Mouse (Mus musculus) yolk sac, embryonic 10.5 days (tissue): ENCODE results near the gene Ocrl.

Experiments
- DNase-seq: peaks from one replicate; pipeline ENCODE4 v3.0.0-alpha.2; 2017; ENCODE audit warnings: low spot score

The Ocrl gene

DNA sequence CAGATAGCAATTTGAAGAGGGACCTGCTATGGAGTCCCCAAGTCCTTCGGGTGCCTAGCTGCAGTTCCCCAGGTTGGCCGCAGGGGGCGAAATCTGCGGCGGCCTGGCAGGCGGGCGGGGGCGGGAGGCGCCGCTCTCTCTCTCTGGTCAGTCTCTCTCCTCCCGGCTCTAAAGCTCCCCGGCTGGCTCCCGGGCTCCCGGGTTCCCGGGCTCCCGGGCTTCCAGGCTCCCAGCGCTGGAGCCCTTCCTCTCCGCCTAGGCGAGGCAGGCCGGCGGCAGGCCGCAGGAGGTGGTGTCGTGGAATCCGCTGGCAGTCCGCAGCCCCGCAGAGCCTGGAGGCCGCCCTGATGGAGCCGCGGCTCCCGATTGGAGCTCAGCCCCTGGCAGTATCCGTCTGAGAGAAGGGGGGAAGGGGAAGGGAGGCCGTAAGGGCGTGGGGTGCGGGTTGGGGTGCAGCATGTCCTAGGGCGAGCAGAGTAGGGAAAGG, at the start of gene Ocrl:
Gene Ocrl (plus strand): TSS at position 82 of the 487 bp plus-strand sequence.
- DNase-seq = peak; percentile 65

DNA sequence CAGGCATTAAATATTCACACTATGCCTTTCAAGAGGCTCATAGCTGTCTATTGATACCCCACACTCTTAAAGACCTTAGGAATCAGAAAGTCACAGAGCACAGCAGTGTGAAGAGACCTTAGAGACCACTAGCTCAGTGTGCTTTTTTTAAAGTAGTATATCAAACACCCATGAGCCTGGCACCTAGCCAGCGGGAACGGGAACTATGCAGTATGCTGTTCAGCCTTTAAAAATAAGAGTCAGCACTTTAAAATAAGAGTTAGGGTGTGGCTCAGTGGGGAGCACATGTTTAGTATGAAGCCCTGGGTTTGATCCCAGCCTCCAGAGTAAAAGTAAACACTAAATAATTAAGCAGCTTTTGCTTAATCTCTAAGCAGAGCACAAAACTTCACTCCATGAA, 32.1 kb upstream of the Ocrl start:
- DNase-seq = no peak

DNA sequence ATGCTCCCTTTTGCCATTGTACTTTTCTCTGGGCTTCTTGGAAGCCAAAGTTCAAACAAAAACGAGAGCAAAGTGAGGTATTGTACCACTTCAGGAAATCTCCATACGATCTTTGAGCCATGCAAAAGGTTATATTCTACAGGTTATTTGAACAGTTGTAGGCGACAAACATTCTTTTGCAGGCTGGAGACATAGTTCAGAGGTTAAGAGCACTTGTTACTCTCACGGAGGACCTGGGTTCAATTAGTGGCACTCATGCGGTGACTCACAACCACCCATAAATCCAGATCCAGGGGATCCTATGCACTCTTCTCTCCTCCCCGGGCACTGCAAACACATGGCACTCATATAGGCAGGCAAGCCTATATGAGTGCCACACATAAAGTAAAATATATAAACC, 29.4 kb upstream of the Ocrl start:
- no peak for DNase-seq

DNA sequence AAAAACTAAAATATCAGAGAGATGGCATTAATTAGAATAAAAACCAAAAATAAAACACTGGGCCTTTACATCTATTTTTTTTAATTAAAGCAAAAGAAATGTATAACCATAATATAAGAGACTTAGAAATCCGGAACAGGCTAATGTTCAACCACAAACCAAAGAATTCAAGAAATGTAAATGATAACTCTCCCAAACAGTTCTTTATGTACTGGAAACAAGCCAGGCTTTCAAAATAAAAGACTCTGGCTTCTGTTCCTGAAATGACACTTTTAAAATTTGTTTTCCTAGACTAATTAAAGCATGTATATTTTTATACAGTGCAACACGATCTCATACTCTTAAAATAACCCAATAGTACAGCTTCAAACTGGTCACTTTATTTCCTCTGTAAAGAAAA, 24.8 kb upstream of the Ocrl start:
- DNase-seq = no peak

DNA sequence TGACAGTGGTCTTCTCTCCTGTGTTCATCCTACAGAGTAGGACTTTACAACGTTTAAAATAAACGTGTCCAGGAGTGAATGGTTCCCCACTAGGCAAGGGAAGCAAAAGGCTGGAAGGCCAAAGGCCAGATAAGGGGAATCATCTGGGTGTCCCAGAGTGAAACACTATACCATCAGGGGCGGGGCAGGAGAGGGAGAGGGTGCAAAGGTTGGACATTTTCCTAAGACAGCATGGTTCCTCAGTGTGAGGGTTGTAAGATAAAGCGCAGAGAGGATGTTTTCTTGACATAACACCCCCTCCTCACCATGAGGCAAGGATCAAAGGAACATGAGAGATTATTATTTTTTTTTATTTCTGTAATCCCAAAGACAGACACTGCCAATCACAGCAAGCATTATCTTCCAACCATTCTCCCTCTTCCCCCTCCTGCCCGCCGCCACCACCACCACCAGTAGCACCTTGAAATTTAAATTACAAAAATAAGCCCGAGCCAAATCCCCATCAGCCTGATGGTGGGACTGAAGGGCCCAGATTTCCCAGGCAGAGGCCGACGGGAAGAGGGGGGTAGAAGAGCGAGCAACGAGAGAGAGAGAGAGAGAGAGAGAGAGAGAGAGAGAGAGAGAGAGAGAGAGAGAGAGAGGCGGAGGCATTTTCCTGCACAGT, 20.8 kb upstream of the Ocrl start:
- DNase-seq = peak; percentile 57

DNA sequence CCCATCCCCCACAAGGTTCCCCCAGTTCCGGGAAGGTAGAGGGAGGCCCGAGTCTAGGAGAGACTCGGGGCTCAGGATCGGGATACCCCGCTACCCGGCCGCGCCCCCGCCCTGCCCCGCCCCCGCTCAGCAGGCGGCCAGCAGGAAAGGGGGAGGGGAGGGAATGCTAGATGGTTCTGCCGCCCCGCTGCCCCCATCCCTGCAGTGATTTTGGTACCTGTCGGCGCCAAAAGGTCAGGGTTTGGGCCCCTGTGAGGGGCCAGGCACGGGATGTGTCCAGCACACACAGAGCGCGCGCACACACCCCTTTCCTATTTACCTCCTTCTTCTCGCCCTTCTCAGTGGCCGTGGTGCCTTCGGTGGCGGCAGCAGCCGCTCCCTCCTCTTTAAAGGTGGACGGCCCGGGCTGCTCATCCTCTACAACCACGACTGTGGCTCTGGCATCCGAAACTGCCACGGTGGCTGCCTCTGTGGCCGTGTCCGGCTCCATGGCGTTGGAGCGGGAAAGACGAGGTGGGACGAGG, 20.2 kb upstream of the Ocrl start:
- peak; percentile 45 for DNase-seq

DNA sequence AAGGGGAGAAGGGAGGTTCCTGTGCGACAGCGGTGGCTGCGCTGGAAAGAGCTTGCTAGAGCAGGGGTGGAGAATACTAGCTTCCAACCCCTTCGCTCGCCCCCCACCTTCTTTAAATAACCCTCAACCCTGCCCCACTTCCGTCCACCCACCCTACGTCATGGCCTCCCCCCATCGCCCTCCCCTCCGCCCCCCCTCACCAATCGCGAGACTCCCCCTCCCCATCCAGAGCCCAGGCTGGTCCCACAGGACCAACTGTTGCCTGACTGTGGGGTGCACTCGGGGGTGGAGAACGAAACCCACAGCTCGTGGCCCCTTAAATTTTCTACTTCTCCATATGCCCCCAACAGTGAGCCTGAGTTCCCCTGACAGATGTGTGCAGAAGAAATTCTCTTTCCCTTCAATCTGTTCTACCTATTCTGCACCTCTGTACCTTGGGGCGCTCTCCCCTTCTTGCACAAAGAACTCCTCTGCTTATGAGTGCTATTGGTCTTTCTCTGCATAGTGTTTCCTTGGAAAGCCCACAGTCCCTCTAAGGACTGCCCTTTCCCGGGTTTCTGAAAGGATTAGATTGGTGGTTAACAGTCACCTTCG, 19.7 kb upstream of the Ocrl start, which contains the start of gene Smarca1:
Gene Smarca1 (minus strand): TSS at position 544 of the 594 bp plus-strand sequence.
- peak; percentile 38 for DNase-seq

DNA sequence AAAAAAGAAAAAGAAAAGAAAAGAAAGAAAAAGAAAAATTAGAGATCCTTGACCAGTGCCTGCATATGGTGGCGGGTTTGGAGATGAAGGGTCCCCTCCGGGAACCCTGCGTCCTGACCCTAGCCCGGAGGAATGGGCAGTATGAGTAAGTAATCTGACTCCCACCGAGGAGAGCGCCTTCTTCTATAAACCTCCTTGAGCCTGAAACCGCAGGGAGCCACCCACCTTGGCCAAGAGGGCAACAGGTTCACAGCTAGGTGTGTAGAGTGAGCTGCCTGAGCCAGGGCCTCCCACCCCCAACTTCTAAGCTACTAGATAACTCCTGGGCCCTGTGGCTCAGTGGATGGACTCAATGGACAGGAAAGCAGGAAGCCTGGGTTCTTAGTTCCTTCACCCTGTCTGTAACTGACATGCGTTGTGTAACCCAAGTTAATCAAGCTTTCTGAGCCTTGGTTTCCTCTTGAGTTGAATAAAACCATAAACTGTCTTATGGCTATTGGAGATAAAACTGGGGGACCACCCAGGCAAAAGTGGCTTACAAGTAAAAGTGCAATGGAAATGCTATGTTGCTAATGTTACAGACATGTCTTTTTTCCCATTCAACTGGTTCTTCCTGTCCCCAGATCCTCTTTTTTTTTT, 836 bp downstream of the Ocrl start:
- peak; percentile 22 for DNase-seq

DNA sequence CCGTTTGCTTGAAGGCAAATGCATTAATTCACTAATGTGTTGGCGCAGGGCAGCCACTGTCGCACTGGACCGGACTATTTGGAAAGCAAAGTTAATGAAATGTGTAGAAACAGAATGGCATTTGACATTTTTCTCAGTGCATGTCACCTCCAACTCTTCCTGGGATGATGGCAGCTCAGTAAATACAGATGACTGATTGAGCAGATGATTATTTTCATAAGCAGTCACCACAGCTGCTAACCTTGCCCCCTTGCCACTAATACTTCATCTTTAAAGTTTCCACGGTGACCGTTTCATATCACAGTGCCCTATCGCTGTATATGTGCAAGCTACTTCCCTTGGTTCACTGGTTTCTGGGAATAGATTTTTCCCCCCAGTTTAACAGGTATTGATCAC, 1.4 kb downstream of the Ocrl start:
- DNase-seq = no peak

DNA sequence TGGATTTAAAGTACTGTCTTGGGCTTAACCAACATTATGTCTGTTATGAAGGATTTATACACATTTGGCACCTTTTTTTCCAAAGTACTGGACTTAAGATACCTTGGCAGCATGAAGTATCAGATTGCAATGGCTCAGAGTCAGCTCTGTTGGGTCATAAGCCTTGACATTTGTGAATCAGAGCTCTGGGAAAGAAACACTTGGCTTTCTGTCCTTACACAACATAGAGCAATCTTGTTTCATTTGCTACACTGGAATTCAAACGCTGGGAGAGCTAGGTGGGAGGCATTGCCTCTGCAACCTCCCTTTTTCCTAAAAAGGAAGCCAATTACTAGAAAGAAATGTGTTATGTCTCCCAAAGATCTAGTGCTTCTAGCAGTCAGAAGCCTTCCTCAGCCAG, 4.6 kb downstream of the Ocrl start:
- DNase-seq = no peak

DNA sequence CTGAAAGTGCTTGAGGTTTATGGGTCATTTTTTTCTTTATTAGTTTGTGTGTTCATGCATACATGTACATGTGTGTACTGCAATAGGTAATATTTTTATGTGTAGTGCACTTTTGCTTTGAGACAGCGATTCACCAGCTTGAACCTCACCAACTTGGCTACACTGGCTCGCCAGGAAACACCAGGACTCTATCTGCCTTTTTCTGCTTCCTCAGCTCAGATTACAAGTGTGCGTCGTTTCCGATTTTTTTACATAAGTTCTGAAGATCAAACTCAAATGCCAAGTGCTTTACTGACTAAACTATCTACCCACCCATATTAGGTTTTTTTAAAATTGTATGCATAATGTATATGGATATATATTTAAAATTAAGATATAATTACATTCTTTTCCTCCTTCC, 8.4 kb downstream of the Ocrl start:
- no peak for DNase-seq

DNA sequence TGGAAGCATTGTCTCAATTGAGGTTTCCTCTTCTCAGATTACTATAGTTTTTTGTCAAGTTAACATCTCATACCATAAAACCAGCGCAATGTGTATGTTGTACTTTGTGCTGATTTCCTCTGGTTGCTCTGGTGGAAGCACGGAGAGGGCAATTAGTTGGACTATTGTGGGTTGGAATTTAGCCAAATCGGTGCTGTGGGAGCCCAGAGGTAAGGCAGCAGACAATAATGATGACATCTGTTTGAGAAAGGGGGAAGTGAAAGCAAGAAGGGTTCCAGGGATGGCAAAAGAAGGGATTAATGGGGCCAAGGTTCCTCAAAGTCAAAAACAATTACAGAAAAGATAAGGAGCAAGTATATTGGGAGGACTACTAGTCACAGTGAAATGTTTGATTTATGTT, 15.8 kb downstream of the Ocrl start:
- no peak for DNase-seq

DNA sequence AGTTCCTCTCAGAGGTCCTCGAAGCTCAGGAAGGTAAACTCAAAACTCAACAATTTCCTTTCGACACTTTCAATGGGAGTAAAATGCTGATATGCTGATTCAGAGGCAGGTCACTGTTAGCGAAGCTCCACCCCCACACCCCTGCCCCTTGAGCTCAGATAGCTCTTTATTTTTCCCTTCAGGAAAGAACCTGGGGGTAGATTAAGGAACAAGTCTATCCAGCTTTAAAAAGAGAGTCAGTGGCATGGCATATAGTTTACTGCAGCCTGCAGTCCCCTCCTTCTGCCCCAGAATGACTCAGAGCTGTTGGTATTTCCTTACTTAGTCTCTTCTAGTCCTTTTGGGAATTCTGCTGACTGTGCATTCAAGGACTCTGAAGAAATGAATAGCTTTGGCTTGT, 18.3 kb downstream of the Ocrl start:
- no peak for DNase-seq

DNA sequence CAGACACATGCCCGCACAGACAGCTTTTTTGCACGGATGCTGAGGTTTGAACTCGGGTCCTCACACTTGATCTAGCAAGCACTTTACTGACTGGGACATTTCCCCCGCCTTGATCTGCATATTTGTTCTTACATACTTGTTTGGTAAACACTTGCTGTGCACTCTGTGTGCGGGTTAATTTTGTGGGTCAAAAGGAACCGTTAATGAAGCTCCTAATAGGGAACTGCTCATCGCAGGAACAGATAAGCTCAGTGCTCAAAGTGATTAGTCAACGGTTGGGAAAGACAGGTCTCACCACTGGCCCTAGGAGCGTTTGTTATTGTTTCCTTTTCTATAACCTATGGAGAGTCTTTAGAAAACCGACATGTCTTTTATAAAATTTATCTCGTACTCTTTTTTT, 22.2 kb downstream of the Ocrl start:
- DNase-seq = no peak

DNA sequence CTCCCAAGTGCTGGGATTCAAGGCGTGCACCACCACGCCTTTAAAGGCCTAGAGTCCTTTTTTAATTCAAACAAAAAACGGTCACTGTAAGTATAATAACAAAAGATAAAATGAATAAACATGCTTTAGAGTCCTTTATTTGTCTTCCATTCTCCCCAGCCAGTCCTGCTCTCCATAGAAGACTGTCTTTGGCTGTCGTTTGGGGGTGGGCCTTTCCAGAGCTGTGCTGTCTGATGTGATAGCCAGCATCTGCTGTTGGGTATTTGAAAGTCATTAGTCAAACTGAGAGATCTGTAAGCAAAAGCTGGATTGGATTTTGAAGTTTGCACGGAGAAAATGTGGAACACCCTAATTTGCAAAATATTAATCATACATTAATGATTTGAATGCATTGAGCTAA, 24.7 kb downstream of the Ocrl start:
- no peak for DNase-seq

DNA sequence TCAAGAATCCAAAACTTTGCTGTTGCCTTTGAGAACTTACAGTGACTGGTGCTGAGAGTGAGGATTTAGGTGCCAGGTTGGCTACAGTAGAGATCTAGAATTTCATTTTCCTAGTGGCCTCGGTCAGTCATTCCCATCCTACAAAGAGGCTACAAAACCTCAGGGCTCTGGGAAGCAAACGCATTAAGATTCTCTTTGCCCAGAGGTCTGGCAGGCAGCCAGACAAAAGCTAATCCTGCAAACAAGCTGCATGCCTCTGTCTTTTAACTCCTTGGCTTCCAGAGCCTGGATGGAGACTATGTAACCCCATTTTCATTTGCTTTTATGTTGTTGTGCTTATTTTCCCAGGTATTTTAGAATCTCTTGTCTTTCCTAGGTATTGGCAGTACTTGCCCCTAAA, 25.6 kb downstream of the Ocrl start:
- no peak for DNase-seq

DNA sequence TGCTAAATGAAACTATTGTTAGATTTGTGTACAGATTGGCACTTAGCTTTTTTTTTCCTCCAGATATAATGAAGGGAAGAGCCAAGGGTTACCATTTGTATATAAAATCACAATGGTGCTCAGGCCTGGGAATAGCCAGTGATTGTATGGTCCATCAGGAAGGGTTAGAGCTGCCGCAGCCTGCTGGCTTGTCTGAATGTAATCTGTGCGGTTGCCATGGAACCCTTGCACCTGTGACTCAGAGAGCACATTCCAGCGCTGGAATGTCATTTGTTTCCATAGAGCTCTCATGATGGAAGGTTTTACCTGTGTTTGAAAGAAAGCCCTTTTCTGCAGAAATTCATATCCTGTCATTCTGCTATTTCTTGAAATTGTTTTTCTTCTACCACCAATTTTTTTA, 37.5 kb downstream of the Ocrl start:
- peak; percentile 4 for DNase-seq

DNA sequence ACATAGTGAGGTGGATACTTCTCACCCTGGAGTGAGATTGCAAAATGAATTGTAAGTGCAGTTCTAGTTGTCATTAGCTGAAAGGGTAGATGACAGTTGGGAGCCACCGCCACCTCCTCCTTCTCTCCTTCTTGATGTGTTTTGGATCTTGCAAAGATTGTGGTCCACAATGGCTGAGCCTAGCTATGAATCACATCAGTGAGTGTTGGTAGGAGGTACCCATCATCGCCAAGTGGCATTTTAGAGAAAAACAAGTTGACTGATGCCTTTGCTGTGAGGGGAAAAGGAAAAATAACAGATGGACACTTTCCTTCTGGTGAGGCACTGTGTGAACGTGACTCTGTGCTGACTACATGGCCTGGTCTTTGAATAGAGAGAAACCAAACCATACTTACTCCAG, 50.4 kb downstream of the Ocrl start:
- DNase-seq = no peak

DNA sequence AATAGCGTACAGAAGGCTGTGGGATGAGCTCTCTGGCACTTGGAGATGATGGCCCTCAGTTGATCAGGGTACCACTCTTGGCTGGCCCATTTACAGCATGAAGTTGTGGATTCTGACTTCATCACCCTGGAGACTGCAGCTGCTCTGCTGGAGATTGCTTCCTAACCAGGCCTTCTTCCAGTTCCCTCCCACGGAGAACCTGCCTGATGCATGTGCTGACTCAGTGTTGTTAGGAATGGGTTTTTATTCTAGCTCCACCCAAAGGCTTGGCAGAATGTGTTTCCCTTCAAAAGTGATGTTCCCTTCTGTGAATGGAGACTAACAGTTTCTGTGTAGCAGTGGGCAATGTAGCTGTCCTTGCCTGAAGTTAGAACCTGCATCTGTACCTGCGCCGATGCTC, 58.2 kb downstream of the Ocrl start:
- DNase-seq = no peak

DNA sequence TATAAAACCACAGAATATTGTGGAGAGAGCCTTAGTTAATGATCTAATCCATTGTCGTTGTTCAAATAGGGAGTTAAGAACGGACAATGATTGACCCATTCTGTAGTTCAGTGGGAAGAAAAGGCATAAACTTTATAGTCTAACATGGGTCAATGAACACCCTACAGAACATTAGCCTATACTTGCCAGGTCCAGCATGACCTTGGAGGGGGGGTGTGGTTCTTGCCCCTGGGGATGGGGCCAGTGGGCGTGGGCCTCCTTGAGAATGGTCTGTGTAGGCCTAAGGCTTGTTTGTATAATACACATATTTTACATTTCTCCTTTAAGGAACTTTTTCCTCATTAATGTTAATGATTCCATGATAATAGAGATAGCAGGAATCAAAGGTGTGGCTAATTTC, 58.7 kb downstream of the Ocrl start:
- no peak for DNase-seq

DNA sequence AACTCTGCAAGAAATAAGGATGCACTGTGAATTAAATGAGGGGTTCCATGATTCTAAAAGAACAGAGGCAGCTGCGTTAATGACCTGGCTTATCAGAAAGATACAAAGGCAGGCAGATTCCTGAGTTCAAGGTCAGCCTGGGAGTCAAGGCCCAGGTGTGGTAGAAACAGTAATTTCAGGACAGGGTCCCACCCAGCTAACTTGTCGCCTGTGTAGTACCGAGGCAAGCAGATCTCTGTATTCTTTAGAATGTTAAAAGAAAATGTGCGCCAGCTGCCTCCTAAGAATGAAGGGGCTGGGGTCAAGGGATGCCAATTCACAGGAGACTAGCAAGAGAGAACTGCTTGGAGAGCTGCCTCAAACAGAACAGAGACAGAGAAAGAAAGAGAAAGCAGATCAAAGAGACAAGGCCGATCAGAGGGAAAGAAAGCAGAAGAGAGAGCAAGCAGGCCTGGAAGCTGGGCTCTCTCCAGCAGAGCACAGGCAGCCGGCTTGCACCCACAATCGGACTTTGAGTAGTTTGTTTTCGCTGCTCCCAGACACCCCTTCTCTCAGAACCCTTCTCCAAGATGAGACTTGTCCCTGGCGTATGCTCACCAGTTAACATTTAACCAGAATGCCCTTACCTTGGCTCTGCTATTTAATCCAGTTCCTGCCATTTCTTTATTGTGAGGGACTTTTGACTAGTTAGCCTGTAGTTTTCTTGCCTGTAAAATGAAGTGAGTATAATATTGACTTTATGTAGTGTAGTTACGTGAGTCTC, 59.4 kb downstream of the Ocrl start:
- DNase-seq = no peak

DNA sequence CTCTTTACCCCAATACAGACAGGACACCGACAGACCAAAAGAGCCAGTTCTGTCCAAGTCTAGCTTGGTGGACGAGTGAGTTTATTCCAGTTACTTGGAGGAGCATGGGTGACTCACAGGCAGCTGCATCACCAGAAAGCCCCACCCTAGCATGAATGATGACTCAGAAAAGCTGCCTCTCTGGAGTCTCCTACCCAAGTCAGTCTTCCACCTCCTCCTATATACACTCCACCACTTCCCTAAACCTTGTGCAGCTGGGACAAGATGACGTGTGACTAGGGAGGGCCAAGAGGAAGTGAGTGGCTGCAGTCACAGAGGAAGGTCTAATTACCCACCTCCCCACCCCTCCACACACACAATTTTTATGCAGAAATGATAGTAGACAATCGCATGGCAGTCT, 64.4 kb downstream of the Ocrl start:
- DNase-seq = no peak

DNA sequence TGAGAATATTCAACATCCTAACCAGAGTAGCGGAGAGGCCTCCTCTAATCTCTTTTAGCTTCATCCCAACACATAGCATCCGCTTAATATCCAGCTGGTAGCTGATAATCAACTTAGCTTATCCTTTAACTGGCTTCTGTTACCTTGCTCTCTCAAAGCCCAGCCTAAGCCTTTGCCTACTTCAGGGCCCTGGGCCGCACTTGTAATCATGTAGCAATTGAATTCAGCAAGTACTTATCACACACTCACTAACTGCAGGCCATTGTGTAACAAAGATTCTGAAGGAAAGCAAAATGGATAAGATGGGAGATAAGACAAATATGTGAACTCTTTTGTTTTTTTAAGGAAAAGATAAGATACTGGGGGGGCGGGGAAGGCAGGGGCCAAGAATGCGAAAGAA, 64.9 kb downstream of the Ocrl start:
- DNase-seq = no peak
